Mouse (Mus musculus): ENCODE results near the gene Hs3st6.

Gene Hs3st6

DNA sequence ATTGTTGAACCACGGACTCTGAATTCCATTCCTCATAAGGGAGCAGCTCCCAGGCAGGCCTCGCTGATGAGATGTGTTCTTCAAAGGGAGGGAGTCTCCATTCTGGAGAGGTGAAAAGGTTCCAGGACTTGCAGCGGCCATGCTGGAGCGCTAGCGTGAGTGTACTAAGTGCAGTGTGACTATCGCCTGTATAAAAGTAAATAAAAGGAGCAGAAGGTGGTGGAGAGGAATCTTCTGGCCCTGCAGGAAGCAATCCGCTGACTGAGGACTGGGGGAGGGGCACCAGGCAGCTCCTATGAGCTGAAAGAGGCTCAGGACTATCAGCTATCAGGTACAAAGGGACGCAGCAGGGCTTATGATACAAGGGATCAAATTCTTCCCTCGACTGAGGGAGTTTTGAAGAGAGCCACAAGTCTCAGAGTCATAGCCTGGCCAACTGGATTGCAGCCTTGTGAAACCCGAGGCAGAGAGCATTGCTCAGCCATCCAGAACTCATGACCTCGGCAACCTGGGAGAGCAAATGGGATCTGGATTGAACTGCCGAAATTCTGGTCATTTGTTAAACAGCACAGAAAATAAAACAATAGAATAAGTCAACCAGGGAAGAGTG, 13.6 kb downstream of the Hs3st6 start:
- no peak for DNase-seq (ENCODE audit: low spot score in 2 of 2)

GRCm38 (mm10) chr17:24769146-24769545, 16.4 kb downstream of the Hs3st6 start:
- DNase-seq (ENCODE audit: low spot score in 2 of 2), result no peak

DNA sequence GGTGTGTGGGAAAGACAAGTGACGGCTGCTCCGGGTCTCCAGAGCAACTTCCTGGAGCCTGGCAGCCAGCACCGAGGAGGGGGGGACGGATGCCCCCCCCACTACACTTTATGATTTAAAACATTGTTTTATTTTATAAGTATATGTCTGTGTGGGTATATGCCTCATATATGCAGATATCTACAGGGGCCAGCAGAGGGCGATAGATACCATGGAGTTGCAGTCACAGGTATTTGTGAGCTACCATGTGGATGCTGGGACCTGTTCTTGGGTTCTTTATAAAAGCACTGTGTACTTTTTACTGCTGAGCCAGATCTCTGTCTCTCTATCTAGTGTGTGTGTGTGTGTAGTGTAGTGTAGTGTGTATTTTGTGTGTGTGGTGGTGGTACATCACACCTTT, 20.5 kb downstream of the Hs3st6 start:
- DNase-seq (ENCODE audit: low spot score in 2 of 2), result no peak

DNA sequence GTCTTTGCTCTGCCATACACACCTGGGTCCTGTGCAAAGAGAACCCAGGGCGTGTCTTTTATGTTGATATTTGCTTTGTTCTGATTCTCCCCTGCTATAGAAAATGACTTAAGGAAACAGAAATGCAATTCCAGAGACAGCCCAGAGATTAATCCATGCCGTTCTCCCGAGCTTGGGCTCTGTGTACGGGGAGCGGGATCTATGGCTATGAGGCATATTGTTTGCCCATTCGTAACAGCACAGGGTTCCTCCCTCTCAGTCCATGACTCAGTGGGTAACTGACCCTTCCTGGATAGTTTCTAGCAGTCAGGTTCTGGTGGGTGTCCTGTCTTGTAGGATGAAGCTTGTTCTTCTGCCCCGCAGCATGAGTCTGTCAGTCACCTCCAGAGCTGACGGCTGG, 22.4 kb downstream of the Hs3st6 start:
- no peak for DNase-seq (ENCODE audit: low spot score in 2 of 2)

- DNase-seq (ENCODE audit: low spot score in 2 of 2), result no peak
Measured at GRCm38 (mm10) chr17:24777073-24777472, 24.3 kb downstream of the Hs3st6 start.

GRCm38 (mm10) chr17:24780821-24781220, 28.0 kb downstream of the Hs3st6 start:
- DNase-seq (ENCODE audit: low spot score in 2 of 2), result no peak

DNA sequence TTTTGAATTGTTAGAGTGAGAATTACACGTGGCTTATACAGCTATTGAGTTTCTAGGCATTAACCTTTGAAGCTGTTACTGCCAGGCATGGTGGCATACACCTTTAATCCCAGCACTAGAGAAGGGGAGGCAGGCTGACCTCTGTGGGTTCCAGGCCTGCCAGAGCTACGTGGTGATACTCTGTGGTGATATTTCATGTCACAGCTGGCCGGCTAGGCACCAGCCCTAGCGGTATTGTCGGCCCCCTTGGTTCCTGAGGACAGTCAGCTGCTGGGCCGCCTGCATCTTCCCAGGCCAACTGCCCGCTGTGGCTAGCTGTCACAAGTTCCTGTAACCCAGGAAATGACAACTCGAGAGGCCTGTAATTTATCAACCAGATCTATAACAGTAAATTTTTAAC, 39.4 kb downstream of the Hs3st6 start:
- no peak for DNase-seq (ENCODE audit: low spot score in 2 of 2)

DNA sequence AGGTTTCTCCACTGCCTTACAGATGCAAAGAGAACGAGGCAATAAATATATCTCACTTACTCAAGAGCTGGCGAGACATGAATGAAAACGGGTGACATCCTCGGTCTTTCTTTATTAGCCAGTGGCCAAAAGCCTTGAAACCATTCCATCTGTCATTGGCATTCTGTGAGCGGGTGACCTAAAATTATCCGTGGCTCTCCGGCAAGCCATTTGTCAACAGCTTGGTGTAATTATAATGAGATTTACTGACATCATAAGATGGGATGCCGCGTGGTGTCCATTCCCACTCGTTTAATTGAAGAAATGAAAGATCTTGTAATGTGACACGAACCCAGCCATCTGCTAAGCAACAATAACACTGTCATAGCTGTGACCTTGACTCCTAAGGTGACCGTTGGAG, 42.0 kb downstream of the Hs3st6 start:
- DNase-seq (ENCODE audit: low spot score in 2 of 2), result no peak

DNA sequence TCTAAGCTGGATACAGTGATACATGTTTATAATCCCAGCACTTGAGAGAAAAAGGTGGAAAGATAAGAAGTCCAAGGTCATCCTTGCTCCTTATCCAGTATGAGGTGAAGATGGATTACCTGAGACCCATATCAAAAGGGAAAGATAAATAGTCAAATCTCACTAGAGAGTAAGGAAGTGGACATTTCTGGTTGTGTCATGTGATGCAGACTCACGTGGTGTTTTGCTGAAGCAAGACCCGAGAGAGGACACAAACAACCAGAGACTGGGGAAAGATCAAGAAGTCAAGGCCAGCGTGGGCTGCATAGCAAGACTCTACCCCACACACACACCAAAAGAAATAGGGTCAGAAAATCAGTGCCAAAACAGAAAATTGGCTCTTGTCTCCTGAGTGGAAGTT, 44.2 kb downstream of the Hs3st6 start:
- DNase-seq (ENCODE audit: low spot score in 2 of 2), result no peak

DNA sequence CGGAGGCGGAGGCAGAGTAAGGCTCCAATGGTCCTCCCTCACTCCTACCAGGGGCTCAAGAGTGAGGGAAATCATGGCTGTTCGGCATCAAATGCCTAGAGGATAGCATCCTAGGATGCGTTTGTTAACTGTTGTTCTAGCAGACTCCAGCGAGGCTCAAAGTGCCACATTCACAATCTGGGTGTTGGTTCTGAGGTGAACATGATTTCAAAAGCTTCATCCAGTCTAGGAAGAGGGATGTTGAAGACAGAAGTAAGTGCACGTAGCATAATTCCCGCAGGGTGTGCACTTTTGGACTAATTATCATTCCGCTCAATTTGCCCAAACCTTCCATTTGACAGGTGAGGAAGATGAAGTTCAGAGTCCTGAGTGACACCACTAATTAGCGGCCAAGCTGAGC, 45.4 kb downstream of the Hs3st6 start:
- DNase-seq (ENCODE audit: low spot score in 2 of 2), result no peak

GRCm38 (mm10) chr17:24799476-24799875, 46.7 kb downstream of the Hs3st6 start:
- DNase-seq (ENCODE audit: low spot score in 2 of 2), result no peak

- no peak for DNase-seq (ENCODE audit: low spot score in 2 of 2)
Measured at GRCm38 (mm10) chr17:24800524-24800923, 47.7 kb downstream of the Hs3st6 start.

GRCm38 (mm10) chr17:24803952-24804951, 51.5 kb downstream of the Hs3st6 start, which contains the start of gene Meiob:
Gene Meiob, plus strand, starts transcription at chr17:24804289.
- no peak for DNase-seq (ENCODE audit: low spot score in 2 of 2)

Data from right cerebral cortex, postnatal 36 days (tissue).